Mouse (Mus musculus) adrenal gland, postnatal 25 days (tissue): ENCODE measurements at regions not wholly inside any gene's neighbourhood (a gene's known extent, or its start where the extent isn't known, plus 50 kb on each side); places are given as distances from the start of the nearest gene placed in this dataset.

Source experiments
- DNase-seq: peaks from one replicate; pipeline ENCODE4 v3.0.0; 2021; ENCODE audit warnings: mixed read lengths

GRCm38 (mm10) chr13:111165538-111165937 is 89.3 kb upstream of the Actbl2 start:
- DNase-seq = no peak

GRCm38 (mm10) chr13:111170269-111171165 is 84.3 kb upstream of the Actbl2 start:
- DNase-seq = no peak

DNA sequence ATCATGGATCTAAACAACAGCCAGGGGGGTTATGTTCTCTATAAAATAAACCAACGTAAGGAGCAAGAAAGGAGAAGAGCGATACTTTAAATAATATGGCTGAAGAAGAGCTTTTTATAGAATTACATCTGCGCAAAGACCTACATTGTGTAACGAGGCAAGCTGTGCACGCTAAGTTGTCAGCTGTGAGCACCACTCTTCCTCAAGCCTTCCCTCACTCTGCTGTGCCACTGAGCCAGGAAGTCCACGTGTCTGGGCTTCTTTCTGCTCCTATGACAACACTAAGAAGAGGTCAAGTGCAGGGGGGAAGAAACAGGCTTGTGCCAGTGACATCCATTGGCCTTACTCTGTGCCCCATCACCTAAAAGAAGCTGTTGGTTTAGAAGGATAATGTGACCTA is 75.6 kb upstream of the Actbl2 start:
- no peak for DNase-seq

DNA sequence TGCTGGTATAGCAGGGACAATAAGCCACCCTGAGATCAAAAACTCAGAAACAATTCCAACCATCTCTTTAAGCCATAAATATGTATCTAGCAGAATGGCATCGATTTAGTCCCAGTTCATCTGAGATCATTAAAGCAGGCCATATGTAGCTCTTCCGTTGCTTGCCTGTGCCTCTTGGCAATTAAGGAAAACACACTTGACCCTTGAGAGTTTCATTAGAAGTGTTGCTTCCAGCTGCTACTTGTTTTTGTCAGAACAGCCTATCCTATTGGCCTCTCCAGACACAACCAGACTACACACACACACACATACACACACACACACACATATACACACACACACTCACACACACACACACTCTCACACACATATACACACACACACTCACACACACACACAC is 71.5 kb upstream of the Actbl2 start:
- no peak for DNase-seq

- DNase-seq = no peak
These were observed 69.0 kb upstream of the Actbl2 start for GRCm38 (mm10) chr13:111185799-111186198.

- DNase-seq = no peak
These were observed 68.0 kb upstream of the Actbl2 start for GRCm38 (mm10) chr13:111186833-111187232.

DNA sequence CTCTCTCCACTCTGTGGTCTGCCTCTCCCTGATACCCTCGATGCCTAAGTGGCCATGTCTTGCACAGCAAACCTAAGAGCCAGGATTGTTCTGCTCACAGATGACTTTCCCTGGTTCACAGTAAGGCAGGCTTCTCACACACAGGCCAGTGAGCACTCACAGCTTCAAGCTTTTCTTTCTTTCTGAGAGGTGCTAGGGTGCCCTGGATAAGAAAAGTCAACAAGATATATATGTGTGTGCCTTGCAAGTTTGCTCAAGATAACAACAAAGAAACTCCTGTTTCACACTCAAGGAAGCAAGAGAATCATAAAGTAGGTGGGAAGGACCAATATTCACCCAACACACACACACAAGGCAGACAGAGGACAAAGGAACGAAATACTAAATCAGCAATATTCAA is 60.9 kb upstream of the Actbl2 start:
- no peak for DNase-seq

- DNase-seq = no peak
These were observed 60.5 kb upstream of the Actbl2 start for GRCm38 (mm10) chr13:111194337-111194736.

GRCm38 (mm10) chr13:111201532-111201931 is 53.3 kb upstream of the Actbl2 start:
- DNase-seq = no peak

DNA sequence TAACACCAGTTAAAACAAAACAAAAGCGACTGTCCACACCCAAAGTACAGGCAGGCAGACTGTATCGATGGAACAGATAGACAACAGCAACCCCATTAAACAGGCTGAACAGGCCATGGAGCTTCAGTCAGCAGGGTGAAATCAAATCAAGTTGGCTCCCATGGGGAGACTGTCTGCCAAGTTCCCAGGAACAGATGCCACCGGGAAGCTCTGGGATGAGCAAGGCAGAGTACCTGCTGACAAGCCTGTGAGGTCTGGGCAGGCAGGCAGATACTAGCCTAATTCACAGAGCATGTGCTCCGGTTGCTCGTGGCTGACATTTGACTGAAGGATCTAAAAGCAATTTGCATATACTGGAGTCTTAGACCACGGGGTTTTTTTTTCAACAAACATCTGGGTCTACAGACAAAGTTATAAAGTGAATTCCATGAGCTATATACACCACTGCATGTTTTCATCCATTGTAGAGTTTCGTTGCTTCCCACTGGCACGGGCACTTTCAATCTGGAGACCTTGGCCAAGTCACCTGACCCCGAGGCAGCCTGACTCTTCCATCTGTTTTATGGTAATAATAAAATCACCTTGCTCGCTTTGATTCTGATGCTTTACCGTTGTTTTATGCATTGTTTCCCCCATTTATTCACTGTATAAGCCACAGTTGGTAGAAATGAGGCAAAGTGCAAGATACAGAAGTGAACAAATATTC is 50.1 kb upstream of the Actbl2 start:
- peak; percentile 1 for DNase-seq
